Comparison of ENCODE assay signal across 8 mouse cellular contexts in the genomic region with DNA sequence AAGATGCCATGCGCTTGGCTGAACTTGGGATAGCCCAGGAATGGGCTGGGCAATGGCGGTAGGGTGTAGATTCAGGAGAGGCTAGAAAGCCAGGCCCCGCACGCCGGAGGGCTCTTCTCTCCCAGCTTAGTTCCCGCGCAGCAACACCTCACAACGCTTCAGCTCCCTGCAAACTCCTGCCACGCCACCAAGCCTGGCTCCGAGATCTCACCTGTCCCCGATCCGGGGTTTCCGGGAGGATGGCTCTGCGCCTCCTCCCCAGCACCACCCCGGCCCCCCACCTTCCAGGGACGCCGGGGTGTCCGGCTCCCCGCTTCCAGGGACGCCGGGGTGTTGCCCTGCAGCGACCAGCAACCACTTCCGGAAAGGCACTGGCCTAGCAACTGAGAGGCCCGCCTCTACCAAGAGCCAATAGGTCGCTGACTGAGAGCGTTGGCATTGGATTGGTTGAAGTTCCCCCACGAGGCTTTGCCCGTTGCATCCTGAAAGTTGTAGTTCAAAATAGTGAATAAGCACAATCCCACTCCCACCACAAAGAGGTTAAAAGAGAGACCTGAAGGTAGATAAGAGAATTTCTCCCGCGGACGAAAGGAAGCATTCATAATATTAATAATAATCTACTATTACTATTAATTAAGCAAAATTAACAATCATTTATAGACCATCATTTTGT. TPM values are rescaled to one million over a fixed set of nuclear protein-coding genes. Genes with fewer than 3 reads are reported as not detected.
A peak's percentile ranks its signal among the peaks of the same experiment; 100 is the strongest.
DNase-seq lines count a peak whose midpoint lies in the region; ATAC-seq and TF ChIP-seq lines count a peak whose summit lies in the region.

A gene (minus strand): TSS at position 401 of the 673 bp plus-strand sequence.

- peak within 1 kb of the TSS; percentile 82 for H3K4me2 ChIP-seq in heart, embryonic 15.5 days
- H3K4me2 ChIP-seq in liver, embryonic 14.5 days (ENCODE audit: low read depth) = peak within 1 kb of the TSS; percentile 91
- peak within 1 kb of the TSS; percentile 69 for H3K4me2 ChIP-seq in neural tube, embryonic 11.5 days (ENCODE audit: low read depth)
- H3K4me2 ChIP-seq in stomach, postnatal 0 days (replicated peaks; ENCODE audit: low read depth) = peak within 1 kb of the TSS; percentile 81

- peak; percentile 71 to 76 for DNase-seq in CD8-positive naive resting alpha-beta T cell, adult 2 months (ENCODE audit: low read depth in 2 of 2, low spot score in 2 of 2)
- peak; percentile 74 for DNase-seq in c-Kit-positive CD71-negative TER-119-negative erythroid progenitor cells, embryonic 14.5 days (ENCODE audit: low read depth)
- peak; percentile 90 for DNase-seq in forebrain, embryonic 10.5 days (ENCODE audit: extremely low spot score, low spot score)
- DNase-seq in kidney, postnatal 25 days = peak; percentile 90 to 96
- DNase-seq in liver, embryonic 14.5 days (ENCODE audit: low read depth in 3 of 3, low spot score in 3 of 3) = peak; percentile 77 to 81 (median 78)
- DNase-seq in neural tube, embryonic 11.5 days (ENCODE audit: low spot score) = peak; percentile 88
- DNase-seq in stomach, postnatal 0 days (ENCODE audit: low spot score) = peak; percentile 90

- H3K27me3 ChIP-seq in forebrain, embryonic 10.5 days (ENCODE audit: poor library complexity, severe bottlenecking) = no peaks in the 10 kb centered on the region
- H3K27me3 ChIP-seq in heart, embryonic 15.5 days = no peaks in the 10 kb centered on the region
- H3K27me3 ChIP-seq in liver, embryonic 14.5 days (ENCODE audit: control insufficient read depth, insufficient read depth, low read length) = no peaks in the 10 kb centered on the region
- H3K27me3 ChIP-seq in neural tube, embryonic 11.5 days (ENCODE audit: control insufficient read depth, insufficient read depth, low read length) = no peaks in the 10 kb centered on the region
- no peaks in the 10 kb centered on the region for H3K27me3 ChIP-seq in stomach, postnatal 0 days (ENCODE audit: control insufficient read depth, insufficient read depth, low read length)

- peaks cover 3% of the 10 kb centered on the region; the same call in 1 of the 2 replicates for H3K9me3 ChIP-seq in forebrain, embryonic 10.5 days
- H3K9me3 ChIP-seq in heart, embryonic 15.5 days (replicated peaks) = peaks cover 6% of the 10 kb centered on the region; the same call in 1 of the 2 replicates
- H3K9me3 ChIP-seq in liver, embryonic 14.5 days (ENCODE audit: control insufficient read depth, low read length) = no peaks in the 10 kb centered on the region
- no peaks in the 10 kb centered on the region for H3K9me3 ChIP-seq in neural tube, embryonic 11.5 days (ENCODE audit: control insufficient read depth, low read length)
- H3K9me3 ChIP-seq in stomach, postnatal 0 days (ENCODE audit: control insufficient read depth, low read length) = peaks cover 6% of the 10 kb centered on the region; the same call in 1 of the 2 replicates

- H3K9ac ChIP-seq in heart, embryonic 15.5 days = peak within 1 kb of the TSS; percentile 66
- peak within 1 kb of the TSS; percentile 62 for H3K9ac ChIP-seq in liver, embryonic 14.5 days (replicated peaks)
- peak within 1 kb of the TSS; percentile 73 for H3K9ac ChIP-seq in neural tube, embryonic 11.5 days (ENCODE audit: low read length)
- H3K9ac ChIP-seq in stomach, postnatal 0 days (ENCODE audit: low read length) = peak within 1 kb of the TSS; percentile 78

- H3K27ac ChIP-seq in forebrain, embryonic 10.5 days = peak within 1 kb of the TSS; percentile 90
- peak within 1 kb of the TSS; percentile 82 for H3K27ac ChIP-seq in heart, embryonic 15.5 days
- H3K27ac ChIP-seq in liver, embryonic 14.5 days = no peak within 1 kb of the TSS
- no peak within 1 kb of the TSS for H3K27ac ChIP-seq in neural tube, embryonic 11.5 days (ENCODE audit: low read depth, low read length)
- peak within 1 kb of the TSS; percentile 91 for H3K27ac ChIP-seq in stomach, postnatal 0 days (replicated peaks)

- no peak for TF ChIP-seq EP300 in liver, embryonic 14.5 days (IDR thresholded peaks at IDR 0.05; ENCODE audit: low read depth)
- no peak for TF ChIP-seq EP300 in stomach, postnatal 0 days (optimal IDR thresholded peaks at IDR 0.05)

- peaks cover 3% of the 10 kb centered on the region for H3K36me3 ChIP-seq in forebrain, embryonic 10.5 days (replicated peaks)
- H3K36me3 ChIP-seq in heart, embryonic 15.5 days = no peaks in the 10 kb centered on the region
- no peaks in the 10 kb centered on the region for H3K36me3 ChIP-seq in liver, embryonic 14.5 days (replicated peaks; ENCODE audit: control insufficient read depth, insufficient read depth, low read depth)
- no peaks in the 10 kb centered on the region for H3K36me3 ChIP-seq in neural tube, embryonic 11.5 days (ENCODE audit: control insufficient read depth, insufficient read depth, low read length)
- no peaks in the 10 kb centered on the region for H3K36me3 ChIP-seq in stomach, postnatal 0 days (ENCODE audit: control insufficient read depth, insufficient read depth, low read length)

- no peak for TF ChIP-seq CTCF in liver, embryonic 14.5 days (IDR thresholded peaks at IDR 0.05; ENCODE audit: low read depth)
- no peak for TF ChIP-seq CTCF in stomach, postnatal 0 days (IDR thresholded peaks at IDR 0.05; ENCODE audit: low read depth)

- ATAC-seq in heart, embryonic 15.5 days (replicated peaks; ENCODE audit: insufficient number of reproducible peaks, insufficient read depth, low FRiP score, low read depth) = peak; percentile 91
- peak; percentile 95 for ATAC-seq in liver, embryonic 14.5 days (ENCODE audit: insufficient read depth)
- ATAC-seq in neural tube, embryonic 11.5 days (ENCODE audit: insufficient read depth, low FRiP score, low TSS enrichment) = peak; percentile 96
- ATAC-seq in stomach, postnatal 0 days (ENCODE audit: low FRiP score, low TSS enrichment) = peak; percentile 97

- peaks cover 25% of the 10 kb centered on the region for H3K4me1 ChIP-seq in forebrain, embryonic 10.5 days
- peaks cover 6% of the 10 kb centered on the region for H3K4me1 ChIP-seq in heart, embryonic 15.5 days (replicated peaks)
- H3K4me1 ChIP-seq in liver, embryonic 14.5 days (replicated peaks; ENCODE audit: control insufficient read depth in 2 of 2, insufficient read depth in 2 of 2, low read length in 1 of 2) = peaks cover 0 to 3% of the 10 kb centered on the region in 2 experiments; a peak in 2 of 4 replicates
- H3K4me1 ChIP-seq in neural tube, embryonic 11.5 days (ENCODE audit: control insufficient read depth, insufficient read depth, low read length) = peaks cover 5% of the 10 kb centered on the region; the same call in 1 of the 2 replicates
- H3K4me1 ChIP-seq in stomach, postnatal 0 days (replicated peaks; ENCODE audit: control insufficient read depth, insufficient read depth) = no peaks in the 10 kb centered on the region

- peak within 1 kb of the TSS; percentile 82 for H3K4me3 ChIP-seq in forebrain, embryonic 10.5 days
- peak within 1 kb of the TSS; percentile 85 for H3K4me3 ChIP-seq in heart, embryonic 15.5 days
- peak within 1 kb of the TSS; percentile 74 to 78 for H3K4me3 ChIP-seq in liver, embryonic 14.5 days (ENCODE audit: insufficient read depth in 1 of 2, low read depth in 2 of 2, low read length in 2 of 2)
- peak within 1 kb of the TSS; percentile 80 for H3K4me3 ChIP-seq in neural tube, embryonic 11.5 days (ENCODE audit: low read depth, low read length)
- H3K4me3 ChIP-seq in stomach, postnatal 0 days (ENCODE audit: low read depth, low read length) = peak within 1 kb of the TSS; percentile 75

- 0% methylated on average over 31 of the region's 31 CpGs for WGBS in forebrain, embryonic 10.5 days
- under 1% methylated on average over 31 of the region's 31 CpGs for WGBS in heart, embryonic 15.5 days
- WGBS in liver, embryonic 14.5 days (ENCODE audit: insufficient replicate concordance) = under 1% methylated on average over 31 of the region's 31 CpGs
- WGBS in neural tube, embryonic 11.5 days = under 1% methylated on average over 31 of the region's 31 CpGs
- under 1% methylated on average over 30 of the region's 31 CpGs for WGBS in stomach, postnatal 0 days

RNA-seq across cellular contexts. Expression of the gene that starts here (rescaled TPM):
- 19.3 and 20.4 TPM in 2 replicates for polyA plus RNA-seq in forebrain, embryonic 10.5 days (2016; fragmentation: Nextera tagmentation; extraction: Ambion mirVana)
- polyA plus RNA-seq in heart, embryonic 15.5 days (2015; fragmentation: Nextera tagmentation; extraction: Ambion mirVana) = 12.4 and 16.5 TPM in 2 replicates
- polyA plus RNA-seq in liver, embryonic 14.5 days (2012; rRNA removed) = 4.9 and 5.7 TPM in 2 replicates
- 3.7 and 4.0 TPM in 2 replicates for polyA plus RNA-seq in liver, embryonic 14.5 days (2014; fragmentation: Nextera tagmentation; extraction: Ambion mirVana)
- polyA plus RNA-seq in neural tube, embryonic 11.5 days (2014; fragmentation: Nextera tagmentation; extraction: Ambion mirVana) = 14.0 and 19.7 TPM in 2 replicates
- polyA plus RNA-seq in stomach, postnatal 0 days (2015; fragmentation: Nextera tagmentation; extraction: Ambion mirVana) = 12.9 TPM in 2 replicates

Comparison
In these comparisons a context has a peak if more than half of its experiments do, and no peak if none do; other contexts are left out.
1. H3K27ac ChIP-seq: peak in forebrain, embryonic 10.5 days (single experiment), heart, embryonic 15.5 days (single experiment) and stomach, postnatal 0 days (single experiment); none in liver, embryonic 14.5 days (single experiment) and neural tube, embryonic 11.5 days (single experiment).
2. Peak in every context shown above with its lines, with median percentiles within 50 percentile points of each other: DNase-seq, H3K4me3 ChIP-seq, ATAC-seq, H3K4me2 ChIP-seq and H3K9ac ChIP-seq.